Mouse (Mus musculus) liver, embryonic 13.5 days (tissue): ENCODE measurements around the gene Rorc. TPM values are rescaled to one million over a fixed set of nuclear protein-coding genes. Genes with fewer than 3 reads are reported as not detected.

Experiments used
- ATAC-seq: fragments of 200-750 bp; cut with Nextera tagmentation; 2 replicates; pipeline ENCODE4 v1.8.0; 2017; ENCODE audit warnings: low read depth, mild to moderate bottlenecking, moderate number of reproducible peaks, moderate library complexity
- DNase-seq: peaks from one replicate; pipeline ENCODE4 v3.0.0; 2022
- H3K27ac ChIP-seq: fragments of 300-500 bp; sonication (generic); 2 replicates; pipeline ENCODE4 v1.5.1; 2015; ENCODE audit warnings: moderate library complexity, mild to moderate bottlenecking, inconsistent platforms
- H3K27me3 ChIP-seq: fragments of 300-500 bp; sonication (generic); 2 replicates; pipeline ENCODE4 v1.6.1; 2015; ENCODE audit warnings: mild to moderate bottlenecking, inconsistent platforms
- H3K36me3 ChIP-seq: fragments of 300-500 bp; sonication (generic); 2 replicates; pipeline ENCODE4 v1.6.1; 2015; ENCODE audit warnings: mild to moderate bottlenecking, inconsistent platforms
- H3K4me1 ChIP-seq: fragments of 300-500 bp; sonication (generic); replicated peaks from 2 replicates; pipeline ENCODE4 v1.6.1; 2015; ENCODE audit warnings: inconsistent platforms
- H3K4me2 ChIP-seq: fragments of 300-500 bp; sonication (generic); 2 replicates; pipeline ENCODE4 v1.6.1; 2015; ENCODE audit warnings: inconsistent platforms, mild to moderate bottlenecking, moderate library complexity
- H3K4me3 ChIP-seq: fragments of 300-500 bp; sonication (generic); replicated peaks from 2 replicates; pipeline ENCODE4 v1.5.1; 2015; ENCODE audit warnings: mild to moderate bottlenecking, inconsistent platforms
- H3K9ac ChIP-seq: fragments of 300-500 bp; sonication (generic); 2 replicates; pipeline ENCODE4 v1.6.1; 2015; ENCODE audit warnings: mild to moderate bottlenecking, inconsistent platforms
- H3K9me3 ChIP-seq: fragments of 300-500 bp; sonication (generic); replicated peaks from 2 replicates; pipeline ENCODE4 v1.6.1; 2016; ENCODE audit warnings: inconsistent platforms
- WGBS: fragments of 180-500 bp; shearing (Covaris S2); methylation state at CpG from one replicate; pipeline ENCODE4 v1.1.7; 2015; ENCODE audit not compliant: insufficient replicate concordance; 5-methylcytosine and 5-hydroxymethylcytosine counted together
- polyA plus RNA-seq: library from polyadenylated mRNA; unstranded; fragments of >200 nt; fragmentation: Nextera tagmentation; extraction: Ambion mirVana; gene quantifications from 2 replicates; pipeline ENCODE4 v1.2.1, GENCODE M21; 2015

Rorc gene
- polyA plus RNA-seq, 1 experiment from 2014 or later, result 0.58 TPM

- H3K9me3 ChIP-seq, result no peaks in the 10 kb centered on the region
- no peak within 1 kb of the TSS for H3K27ac ChIP-seq
- peak within 1 kb of the TSS; percentile 61 for H3K9ac ChIP-seq
- peak; percentile 97 for ATAC-seq
- DNase-seq, result peak; percentile 83
- H3K4me2 ChIP-seq, result peak within 1 kb of the TSS; percentile 78
- H3K4me1 ChIP-seq, result peaks cover 15% of the 10 kb centered on the region
- peaks cover 21% of the 10 kb centered on the region for H3K27me3 ChIP-seq
- peak within 1 kb of the TSS; percentile 58 for H3K4me3 ChIP-seq
- 9% methylated on average over 52 of the region's 52 CpGs for WGBS
- H3K36me3 ChIP-seq, result no peaks in the 10 kb centered on the region
Observed at GRCm38 (mm10) chr3:94413031-94413679, 40.6 kb downstream of the Rorc start, which contains the start of gene Tdrkh. Gene Tdrkh, plus strand, starts transcription at chr3:94413273.

GRCm38 (mm10) chr3:94430980-94431379 lies 58.4 kb downstream of the Rorc start:
- Histone ChIP-seq H3K4me2 (no peak overlapping the region), H3K9me3 (no peaks in the 10 kb centered on the region), H3K27ac (no peak overlapping the region), H3K27me3 (no peaks in the 10 kb centered on the region), H3K36me3 (no peaks in the 10 kb centered on the region), H3K9ac (no peak overlapping the region), H3K4me1 (no peaks in the 10 kb centered on the region), H3K4me3 (no peak overlapping the region)
- WGBS, result 14% methylated on average over 2 of the region's 2 CpGs
- ATAC-seq, result no peak
- DNase-seq, result no peak

GRCm38 (mm10) chr3:94434305-94434704 lies 61.7 kb downstream of the Rorc start:
- Histone ChIP-seq H3K27ac (peak overlapping the region; percentile 16; the same call in 1 of the 2 replicates), H3K27me3 (0 out of 2 replicates have a peak, but pooled peaks cover 4% of the 10 kb centered on the region), H3K36me3 (no peaks in the 10 kb centered on the region), H3K4me1 (no peaks in the 10 kb centered on the region), H3K9ac (no peak overlapping the region), H3K4me3 (no peak overlapping the region), H3K4me2 (no peak overlapping the region), H3K9me3 (no peaks in the 10 kb centered on the region)
- 69% methylated on average over 2 of the region's 2 CpGs for WGBS
- ATAC-seq (no peak), DNase-seq (no peak)

GRCm38 (mm10) chr3:94436420-94436819 lies 63.8 kb downstream of the Rorc start:
- Histone ChIP-seq H3K36me3 (no peaks in the 10 kb centered on the region), H3K9me3 (no peaks in the 10 kb centered on the region), H3K9ac (no peak overlapping the region), H3K4me3 (no peak overlapping the region), H3K27ac (no peak overlapping the region), H3K27me3 (peaks cover 12% of the 10 kb centered on the region), H3K4me2 (no peak overlapping the region), H3K4me1 (no peaks in the 10 kb centered on the region)
- ATAC-seq, result no peak
- no peak for DNase-seq
- WGBS, result 69% methylated on average over 9 of the region's 9 CpGs

GRCm38 (mm10) chr3:94441182-94441581 lies 68.6 kb downstream of the Rorc start:
- DNase-seq (no peak), ATAC-seq (no peak)
- Histone ChIP-seq H3K36me3 (peaks cover 19% of the 10 kb centered on the region), H3K9ac (no peak overlapping the region), H3K27ac (no peak overlapping the region), H3K4me2 (no peak overlapping the region), H3K4me3 (no peak overlapping the region), H3K9me3 (no peaks in the 10 kb centered on the region), H3K4me1 (peaks cover 13% of the 10 kb centered on the region), H3K27me3 (peaks cover 15% of the 10 kb centered on the region)
- 31% methylated on average over 3 of the region's 3 CpGs for WGBS

GRCm38 (mm10) chr3:94442951-94443596 lies 70.5 kb downstream of the Rorc start, which contains the start of gene Mrpl9:
Gene Mrpl9, plus strand, starts transcription at chr3:94443318.
- peaks cover 13% of the 10 kb centered on the region for H3K4me1 ChIP-seq
- no peaks in the 10 kb centered on the region for H3K9me3 ChIP-seq
- H3K9ac ChIP-seq, result peak within 1 kb of the TSS; percentile 94
- H3K27me3 ChIP-seq, result peaks cover 11% of the 10 kb centered on the region
- WGBS, result under 1% methylated on average over 39 of the region's 39 CpGs
- H3K4me2 ChIP-seq, result peak within 1 kb of the TSS; percentile 88
- DNase-seq, result peak; percentile 92
- H3K36me3 ChIP-seq, result peaks cover 37% of the 10 kb centered on the region
- peak; percentile 98 for ATAC-seq
- peak within 1 kb of the TSS; percentile 80 for H3K4me3 ChIP-seq
- peak within 1 kb of the TSS; percentile 69 for H3K27ac ChIP-seq

- DNase-seq, result no peak
- Histone ChIP-seq H3K9ac (peak within 1 kb of the TSS; percentile 94), H3K4me2 (peak within 1 kb of the TSS; percentile 88), H3K36me3 (peaks cover 43% of the 10 kb centered on the region), H3K27me3 (peaks cover 11% of the 10 kb centered on the region), H3K9me3 (no peaks in the 10 kb centered on the region), H3K27ac (peak within 1 kb of the TSS; percentile 69), H3K4me1 (peaks cover 13% of the 10 kb centered on the region), H3K4me3 (peak within 1 kb of the TSS; percentile 80)
- ATAC-seq, result peak; percentile 66
- WGBS, result 2% methylated on average over 24 of the region's 24 CpGs
Observed at GRCm38 (mm10) chr3:94443597-94443964, 71.0 kb downstream of the Rorc start, which contains the start of gene Oaz3. Gene Oaz3, minus strand, starts transcription at chr3:94443915.

Other genes starting within 250 kb of the Rorc start
- not detected in 2 replicates for gene Gm10696, start 194.6 kb upstream of the Rorc start, polyA plus RNA-seq
- gene Gm5286, start 176.1 kb upstream of the Rorc start, polyA plus RNA-seq, result not detected in 2 replicates
- gene Gm4778, start 108.8 kb upstream of the Rorc start, polyA plus RNA-seq, result not detected in 2 replicates
- gene Them4, start 62.7 kb upstream of the Rorc start, polyA plus RNA-seq, result 2.6 and 3.6 TPM in 2 replicates
- not detected in 2 replicates for gene Them5, start 30.7 kb upstream of the Rorc start, polyA plus RNA-seq
- 0.22 TPM in 1 of 2 replicates, not detected in the other for gene C2cd4d, start 10.4 kb upstream of the Rorc start, polyA plus RNA-seq
- gene Lingo4, start 25.7 kb downstream of the Rorc start, polyA plus RNA-seq, result 0.03 and 0.06 TPM in 2 replicates
- gene Tdrkh, start 40.5 kb downstream of the Rorc start, polyA plus RNA-seq, result 9.5 and 13.9 TPM in 2 replicates
- gene Mrpl9, start 70.5 kb downstream of the Rorc start, polyA plus RNA-seq, result 47.5 and 52.5 TPM in 2 replicates
- gene Oaz3, start 71.1 kb downstream of the Rorc start, polyA plus RNA-seq, result 0.19 and 0.45 TPM in 2 replicates
- gene Celf3, start 105.5 kb downstream of the Rorc start, polyA plus RNA-seq, result 0.25 and 0.38 TPM in 2 replicates
- gene Riiad1, start 107.5 kb downstream of the Rorc start, polyA plus RNA-seq, result not detected in 2 replicates
- 17.1 and 18.7 TPM in 2 replicates for gene Snx27, start 209.9 kb downstream of the Rorc start, polyA plus RNA-seq